Mouse (Mus musculus) large intestine, adult 2 months (tissue): ENCODE measurements around the gene Chid1. TPM values are rescaled to one million over a fixed set of nuclear protein-coding genes. Genes with fewer than 3 reads are reported as not detected.

Experiments used
- DNase-seq: peaks from one replicate; pipeline ENCODE4 v3.0.0-alpha.2; 2012; ENCODE audit warnings: low read depth, low spot score
- WGBS: fragments of 180-500 bp; shearing (Covaris S2); methylation state at CpG from one replicate; pipeline ENCODE4 v1.1.7; 2018; 5-methylcytosine and 5-hydroxymethylcytosine counted together
- polyA plus RNA-seq: library from polyadenylated mRNA; depleted of rRNA; stranded (reverse); fragments of >200 nt; gene quantifications from 2 replicates; pipeline ENCODE4 v1.2.3, GENCODE M21; 2012

Chid1 gene
- polyA plus RNA-seq, 1 experiment, result 37.0 TPM

GRCm38 (mm10) chr7:141517638-141518037 lies 22.0 kb downstream of the Chid1 start:
- DNase-seq, result no peak
- 86% methylated on average over 4 of the region's 4 CpGs for WGBS

DNA sequence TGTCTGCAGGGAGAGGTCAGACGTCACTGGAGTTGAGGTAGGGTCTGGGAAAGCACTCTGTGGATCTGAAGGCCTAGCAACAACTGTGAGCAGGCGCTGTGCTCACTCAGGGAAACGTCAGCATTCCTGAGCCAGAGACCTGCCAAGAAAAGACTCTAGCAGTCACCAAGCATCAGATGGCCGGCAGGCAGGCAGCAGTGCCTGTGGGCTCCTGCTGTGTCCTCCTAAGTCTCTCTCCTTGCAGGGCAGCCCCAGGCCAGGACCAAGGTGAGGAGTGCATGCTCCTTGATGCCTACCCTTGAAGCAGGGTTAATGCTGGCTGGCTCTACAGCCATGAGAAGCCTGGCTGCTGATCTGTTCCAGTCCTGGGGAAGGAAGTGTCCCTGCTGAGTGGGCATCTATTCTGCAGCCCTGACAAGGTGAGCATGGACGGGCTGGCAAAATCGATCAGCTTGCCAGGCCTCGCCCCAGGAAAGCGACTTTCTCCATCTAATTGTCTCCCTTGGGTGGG lies 28.9 kb downstream of the Chid1 start:
- WGBS, result 85% methylated on average over 8 of the region's 8 CpGs
- no peak for DNase-seq

GRCm38 (mm10) chr7:141510196-141510595 lies 29.5 kb downstream of the Chid1 start:
- WGBS, result 93% methylated on average over 5 of the region's 5 CpGs

GRCm38 (mm10) chr7:141508160-141508559 lies 31.5 kb downstream of the Chid1 start:
- no peak for DNase-seq

More at GRCm38 (mm10) chr7:141510196-141510595, 29.5 kb downstream of the Chid1 start:
- DNase-seq, result no peak

GRCm38 (mm10) chr7:141506278-141506677 lies 33.4 kb downstream of the Chid1 start:
- WGBS, result 93% methylated on average over 2 of the region's 2 CpGs
- no peak for DNase-seq

- no peak for DNase-seq
- 94% methylated on average over 5 of the region's 5 CpGs for WGBS
Measured at GRCm38 (mm10) chr7:141502556-141502905, 37.1 kb downstream of the Chid1 start.

GRCm38 (mm10) chr7:141501820-141502555 lies 37.7 kb downstream of the Chid1 start:
- 87% methylated on average over 7 of the region's 7 CpGs for whole genome bisulfite sequencing

GRCm38 (mm10) chr7:141497600-141497999 lies 42.1 kb downstream of the Chid1 start:
- DNase-seq, result no peak
- 84% methylated on average over 3 of the region's 3 CpGs for WGBS

More at GRCm38 (mm10) chr7:141501820-141502555, 37.7 kb downstream of the Chid1 start:
- no peak for DNase-seq

DNA sequence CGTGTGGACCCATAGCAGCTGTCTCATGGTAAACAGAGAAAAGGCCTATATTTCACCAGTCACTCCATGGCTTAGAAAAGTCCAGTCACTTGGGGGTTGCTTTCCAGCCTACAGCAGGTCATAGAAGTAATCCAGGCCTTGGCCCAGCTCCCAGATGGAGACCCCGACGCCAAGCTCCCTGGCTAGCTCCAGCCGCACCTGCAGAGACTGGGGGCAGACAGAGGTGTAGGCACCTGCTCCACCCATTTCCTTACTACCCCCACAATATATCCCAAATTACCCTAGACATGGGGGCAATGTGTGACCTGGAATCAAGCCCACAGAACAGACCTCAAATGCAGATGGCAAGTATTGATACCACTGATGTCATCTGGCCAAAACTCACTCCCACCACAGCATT lies 43.7 kb downstream of the Chid1 start:
- WGBS, result 79% methylated on average over 4 of the region's 4 CpGs
- DNase-seq, result no peak

- DNase-seq, result no peak
- 88% methylated on average over 2 of the region's 2 CpGs for WGBS
Measured at GRCm38 (mm10) chr7:141495379-141495778, 44.3 kb downstream of the Chid1 start.

GRCm38 (mm10) chr7:141493729-141494128 lies 45.9 kb downstream of the Chid1 start:
- DNase-seq, result no peak
- 89% methylated on average over 1 of the region's 1 CpGs for WGBS

DNA sequence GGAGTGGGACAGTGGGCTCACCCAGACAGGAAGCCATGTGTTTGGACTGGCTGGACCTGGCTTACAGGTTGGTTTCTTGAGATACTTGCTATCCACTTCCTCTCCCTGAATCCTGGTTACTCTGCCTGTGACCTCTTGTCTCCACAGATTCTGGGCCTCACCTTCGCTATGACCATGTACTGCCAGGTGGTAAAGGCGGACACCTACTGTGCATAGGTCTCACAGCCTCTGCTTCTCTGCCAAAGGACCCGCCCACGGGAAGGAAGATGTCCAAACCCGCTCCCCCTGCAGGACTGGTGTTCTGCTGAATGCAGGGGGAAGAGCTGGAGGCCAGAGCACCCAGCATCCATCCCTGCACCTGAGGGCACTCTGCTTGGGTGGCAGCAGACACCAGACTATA lies 46.9 kb downstream of the Chid1 start:
- DNase-seq, result no peak
- 80% methylated on average over 5 of the region's 5 CpGs for WGBS

- no peak for DNase-seq
- WGBS, result 80% methylated on average over 2 of the region's 2 CpGs
Measured at GRCm38 (mm10) chr7:141491151-141491550, 48.5 kb downstream of the Chid1 start.

DNA sequence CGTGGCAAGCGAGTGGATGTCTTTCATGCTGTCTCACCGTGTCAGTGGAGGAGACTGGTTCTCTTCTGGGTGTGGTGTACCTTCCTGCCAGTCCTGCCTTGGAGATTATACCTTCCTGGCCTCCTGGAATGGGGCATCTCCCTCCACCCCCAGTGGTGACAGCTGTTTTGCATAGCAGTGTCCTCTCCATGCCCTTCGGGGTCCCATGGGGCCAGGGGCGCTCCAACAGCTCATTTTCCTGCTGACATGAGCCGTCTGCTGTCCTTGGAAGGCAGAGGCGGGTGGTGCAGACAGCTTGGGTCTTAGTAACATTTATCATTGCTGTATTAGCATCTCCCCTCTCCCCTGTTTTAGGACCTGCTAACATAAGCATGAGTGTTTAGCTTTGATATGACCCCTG lies 52.5 kb downstream of the Chid1 start:
- no peak for DNase-seq
- WGBS, result 81% methylated on average over 7 of the region's 7 CpGs

DNA sequence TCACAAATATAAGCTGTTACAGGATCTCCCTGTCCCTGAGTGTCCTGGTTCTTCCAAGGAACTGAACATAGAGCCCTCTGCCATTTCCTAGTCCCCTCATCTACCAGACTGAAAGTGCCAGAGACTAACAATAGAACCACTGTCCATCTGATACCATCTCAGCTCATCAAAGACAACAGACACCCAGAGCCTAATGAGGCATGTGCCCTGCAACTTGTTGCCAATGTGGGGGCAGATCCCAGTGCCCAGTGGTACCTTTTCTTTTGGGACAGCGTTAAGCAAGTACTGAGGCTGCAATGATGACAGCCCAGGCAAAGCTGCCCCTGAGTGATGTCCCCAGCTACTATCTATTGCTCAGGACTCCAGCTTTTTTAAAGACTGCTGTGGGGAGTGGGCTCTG lies 53.4 kb downstream of the Chid1 start:
- DNase-seq, result no peak
- 91% methylated on average over 1 of the region's 1 CpGs for WGBS

DNA sequence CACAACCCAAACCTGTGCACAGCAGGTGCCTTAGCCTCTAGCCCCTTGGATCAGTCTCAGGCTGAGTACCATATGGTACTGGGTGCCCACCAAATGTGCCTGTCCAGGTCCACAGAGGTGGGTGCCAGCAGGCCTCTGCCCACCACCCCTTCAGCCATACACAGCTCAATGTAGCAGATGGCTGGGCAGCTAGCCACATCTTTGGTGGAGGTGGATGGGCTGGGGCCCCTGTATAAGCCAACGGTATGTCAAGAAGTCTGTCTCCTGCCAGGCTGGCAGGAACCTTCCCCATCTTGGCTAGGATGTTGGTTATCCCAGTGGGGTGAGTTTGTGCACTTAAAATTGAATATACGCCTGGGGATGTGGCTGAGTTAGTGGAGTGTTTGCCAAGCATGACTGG lies 54.1 kb downstream of the Chid1 start:
- WGBS, result 84% methylated on average over 2 of the region's 2 CpGs

GRCm38 (mm10) chr7:141485186-141485585 lies 54.5 kb downstream of the Chid1 start:
- WGBS, result 86% methylated on average over 2 of the region's 2 CpGs
- DNase-seq, result no peak

More for the DNA sequence above, 54.1 kb downstream of the Chid1 start:
- no peak for DNase-seq

GRCm38 (mm10) chr7:141484186-141485120 lies 55.2 kb downstream of the Chid1 start:
- WGBS, result 80% methylated on average over 5 of the region's 5 CpGs
- DNase-seq, result no peak

DNA sequence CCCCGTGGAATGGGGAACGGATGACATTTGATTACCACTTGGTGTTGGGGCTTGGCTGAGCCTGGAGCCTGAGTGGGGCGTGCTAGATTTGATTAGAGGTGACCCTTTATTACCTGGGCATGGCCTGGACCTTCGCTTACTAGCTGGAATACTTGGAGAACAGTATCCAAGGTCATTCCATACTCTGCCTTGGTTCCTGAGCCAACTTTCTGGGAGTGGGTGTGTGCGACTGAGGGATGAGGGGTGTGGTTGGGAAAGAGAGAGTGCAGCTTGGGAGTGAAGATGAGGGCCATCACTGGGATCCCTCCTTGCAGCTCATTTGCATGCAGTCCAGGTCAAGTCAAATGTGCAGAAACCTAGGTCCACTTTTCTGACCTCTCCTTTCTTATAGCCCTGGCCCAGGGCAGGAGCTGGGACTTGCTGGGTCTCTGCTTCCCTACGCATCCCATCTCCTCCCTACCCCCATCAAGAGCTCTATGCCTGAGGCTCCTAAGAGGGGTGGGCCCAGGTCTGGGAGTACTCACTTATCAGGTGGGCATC lies 56.5 kb downstream of the Chid1 start:
- 56% methylated on average over 6 of the region's 6 CpGs for WGBS
- DNase-seq, result no peak

DNA sequence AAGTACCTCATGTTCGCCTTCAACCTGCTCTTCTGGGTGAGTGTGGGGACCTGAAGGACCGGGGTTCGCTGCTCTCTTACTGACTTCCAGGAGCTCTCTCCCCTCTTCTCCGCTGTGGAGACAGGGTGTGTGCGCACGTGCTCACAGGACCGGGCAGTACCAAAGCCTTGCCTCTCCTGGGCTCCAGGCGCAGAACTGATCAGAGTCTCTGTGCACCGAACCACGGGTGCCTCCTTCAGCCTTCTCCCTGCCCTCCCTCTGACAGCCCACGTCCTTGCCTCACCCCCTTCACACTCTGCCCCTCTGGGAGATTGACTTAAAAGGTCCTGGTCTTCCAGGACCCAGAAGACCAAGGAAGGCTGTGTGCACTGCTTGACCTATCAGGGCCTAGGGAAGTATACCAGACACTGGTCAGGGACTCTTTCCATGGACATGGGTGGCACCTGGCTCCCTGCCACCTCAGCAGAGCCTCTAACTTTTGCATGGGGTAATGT lies 57.1 kb downstream of the Chid1 start:
- DNase-seq, result no peak
- 30% methylated on average over 11 of the region's 11 CpGs for WGBS
